Mouse (Mus musculus): ENCODE measurements around the gene Osbpl6. TPM values are rescaled to one million over a fixed set of nuclear protein-coding genes. Genes with fewer than 3 reads are reported as not detected.

Osbpl6 gene
- total RNA-seq, 2 experiments from 2014 or later = 39.9 to 53.7 TPM

GRCm38 (mm10) chr2:76647441-76647869 is 241.1 kb downstream of the Osbpl6 start:
- no peak for DNase-seq (ENCODE audit: low spot score)

GRCm38 (mm10) chr2:76647883-76648570 is 241.7 kb downstream of the Osbpl6 start, which contains the start of the genes Prkra and Pjvk:
Gene Prkra (minus strand): TSS chr2:76648015.
Gene Pjvk (plus strand): TSS chr2:76648476.
- peak; percentile 97 for DNase-seq (ENCODE audit: low spot score)

- DNase-seq (ENCODE audit: low spot score) = no peak
Observed at GRCm38 (mm10) chr2:76648666-76649141, 242.4 kb downstream of the Osbpl6 start.

Small RNAs within 50 kb of the gene (microRNA-seq; reads per million reads assigned to microRNA genes)
- not detected for gene Gm23164

Other genes starting within 250 kb of the Osbpl6 start
- under 1 TPM; 0.09 to 0.21 TPM for gene Pde11a, start 67.7 kb upstream of the Osbpl6 start, total RNA-seq (2021)
- not detected for gene Cyct, start 46.1 kb upstream of the Osbpl6 start, total RNA-seq (2021)
- 10 to 100 TPM in 1 of 2 experiments, 1 to 10 TPM in 1; 8.8 to 10.3 TPM for gene Rbm45, start 36.5 kb upstream of the Osbpl6 start, total RNA-seq (2021)
- gene Prkra, start 241.5 kb downstream of the Osbpl6 start, total RNA-seq (2021) = 1 to 10 TPM; 3.0 TPM
- gene Pjvk, start 242.0 kb downstream of the Osbpl6 start, total RNA-seq (2021) = not detected